Mouse (Mus musculus): ENCODE data around the gene Rtkn.
A peak's percentile ranks its signal among the peaks of the same experiment; 100 is the strongest.

Rtkn gene

GRCm38 (mm10) chr6:83116373-83117164, 18.7 kb upstream of the Rtkn start:
- DNase-seq (ENCODE audit: low read depth, low spot score), result no peak

- DNase-seq (ENCODE audit: low read depth, low spot score), result no peak
These were observed 18.2 kb upstream of the Rtkn start for GRCm38 (mm10) chr6:83117165-83117438.

- no peak for DNase-seq (ENCODE audit: low read depth, low spot score)
These were observed 17.6 kb upstream of the Rtkn start for GRCm38 (mm10) chr6:83117616-83118015.

- DNase-seq (ENCODE audit: low read depth, low spot score), result no peak
These were observed 16.9 kb upstream of the Rtkn start for GRCm38 (mm10) chr6:83118369-83118768.

- no peak for DNase-seq (ENCODE audit: low read depth, low spot score)
These were observed 16.2 kb upstream of the Rtkn start for GRCm38 (mm10) chr6:83118825-83119733.

GRCm38 (mm10) chr6:83119734-83120051, 15.6 kb upstream of the Rtkn start:
- DNase-seq (ENCODE audit: low read depth, low spot score), result no peak

- DNase-seq (ENCODE audit: low read depth, low spot score), result peak; percentile 97
These were observed 14.1 kb upstream of the Rtkn start, which contains the start of gene Wbp1 for GRCm38 (mm10) chr6:83120930-83121862. Wbp1 (minus strand) TSS chr6:83121559.

- no peak for DNase-seq (ENCODE audit: low read depth, low spot score)
These were observed 13.2 kb upstream of the Rtkn start for GRCm38 (mm10) chr6:83121863-83122710.

- no peak for DNase-seq (ENCODE audit: low read depth, low spot score)
These were observed 12.3 kb upstream of the Rtkn start for GRCm38 (mm10) chr6:83122961-83123360.

GRCm38 (mm10) chr6:83124851-83125312, 10.4 kb upstream of the Rtkn start:
- DNase-seq (ENCODE audit: low read depth, low spot score), result peak; percentile 87

- DNase-seq (ENCODE audit: low read depth, low spot score), result no peak
These were observed 9.9 kb upstream of the Rtkn start, which contains the start of gene Ino80b for GRCm38 (mm10) chr6:83125331-83125730. Ino80b (minus strand) TSS chr6:83125431.

GRCm38 (mm10) chr6:83127419-83127818, 7.8 kb upstream of the Rtkn start:
- no peak for DNase-seq (ENCODE audit: low read depth, low spot score)

- DNase-seq (ENCODE audit: low read depth, low spot score), result no peak
These were observed 3.7 kb upstream of the Rtkn start for GRCm38 (mm10) chr6:83131469-83132034.

- DNase-seq (ENCODE audit: low read depth, low spot score), result no peak
These were observed 2.9 kb upstream of the Rtkn start for GRCm38 (mm10) chr6:83132176-83132919.

- no peak for DNase-seq (ENCODE audit: low read depth, low spot score)
These were observed 1.0 kb upstream of the Rtkn start for GRCm38 (mm10) chr6:83134226-83134625.

- DNase-seq (ENCODE audit: low read depth, low spot score), result no peak
These were observed 403 bp downstream of the Rtkn start for GRCm38 (mm10) chr6:83135571-83136161.

GRCm38 (mm10) chr6:83136291-83136880, 1.1 kb downstream of the Rtkn start:
- DNase-seq (ENCODE audit: low read depth, low spot score), result no peak

- DNase-seq (ENCODE audit: low read depth, low spot score), result peak; percentile 73
These were observed 1.8 kb downstream of the Rtkn start for GRCm38 (mm10) chr6:83136881-83137575.

Data from embryo, embryonic 11.5 days (tissue).